Mouse (Mus musculus) left cerebral cortex, postnatal 10 days (tissue): ENCODE results near the gene Syt11. TPM values are rescaled to one million over a fixed set of nuclear protein-coding genes. Genes with fewer than 3 reads are reported as not detected.
"Not testable (repeated sequence)": the region's sequence is repeated elsewhere in the genome, so short reads cannot be mapped to it uniquely, and the experiment has no call there.

Experiments
- DNase-seq, 2 experiments: peaks; one replicate each; pipeline ENCODE4 v3.0.0; 2021 to 2022; ENCODE audit warnings: low spot score in 2 of 2, mixed read lengths in 1 of 2; ENCODE audit errors: extremely low spot score in 1 of 2
- intact Hi-C: fragments of 180-260 bp; cut with DNase I; formaldehyde crosslinking; loops from one replicate; pipeline ENCODE4 v1.15.1; 2025
- total RNA-seq, 2 experiments: library from RNA; stranded (reverse); gene quantifications; 2 replicates each; pipeline ENCODE4 v1.2.3; 2021

Gene Syt11
- 100 to 1,000 TPM; 433 to 447 TPM for total RNA-seq

- DNase-seq, intact Hi-C loops: not testable (repeated sequence)
Observed at GRCm38 (mm10) chr3:88774939-88775841, at the start of gene Syt11. Gene Syt11, minus strand, starts transcription at chr3:88775164.

DNA sequence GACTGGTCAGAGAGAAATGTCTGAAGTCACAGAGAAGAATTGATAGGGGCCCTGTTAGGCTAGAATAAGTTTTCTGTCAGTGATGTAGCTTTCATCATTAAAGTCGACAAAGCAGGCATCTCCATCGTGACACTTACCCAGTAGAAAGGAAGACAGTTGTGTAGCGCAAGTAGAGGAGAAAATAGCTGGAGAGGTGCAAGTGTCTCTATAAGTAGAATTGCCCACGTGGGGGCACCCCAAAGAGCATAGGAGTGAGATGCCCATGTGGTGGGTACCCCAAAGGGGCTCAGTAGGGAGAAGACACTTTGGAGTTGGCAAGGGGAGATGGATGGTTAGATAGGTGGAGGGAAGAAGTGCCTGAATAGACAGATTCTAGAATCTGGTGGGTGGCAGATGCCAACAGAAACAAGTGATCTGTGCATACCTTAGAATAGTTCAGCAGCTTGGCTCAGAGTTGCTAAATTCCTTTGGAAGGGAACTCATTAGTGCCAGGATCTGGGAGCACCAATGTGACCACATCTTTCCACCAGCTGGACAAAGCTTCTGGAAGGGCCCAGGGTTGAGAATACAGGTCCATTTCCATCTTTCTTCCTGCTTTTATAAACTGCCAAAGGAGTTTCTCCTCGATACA, 29.1 kb upstream of the Syt11 start:
- intact Hi-C loops, result no loop called here
- DNase-seq, result no peak

DNA sequence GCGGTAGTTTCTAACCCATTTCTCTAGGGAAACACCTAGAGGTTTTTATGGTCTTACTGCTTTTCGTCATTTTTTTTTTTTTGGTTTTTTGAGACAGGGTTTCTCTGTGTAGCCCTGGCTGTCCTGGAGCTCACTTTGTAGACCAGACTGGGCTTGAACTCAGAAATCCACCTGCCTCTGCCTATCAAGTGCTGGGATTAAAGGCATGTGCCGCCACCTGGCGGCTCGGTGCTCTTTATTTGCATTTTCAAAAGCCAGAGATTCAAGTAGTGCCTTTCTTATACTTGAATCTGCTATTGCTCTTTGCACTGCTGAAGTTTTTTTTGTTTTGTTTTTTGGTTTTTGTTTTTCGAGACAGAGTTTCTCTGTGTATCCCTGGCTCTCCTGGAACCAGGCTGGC, 22.5 kb upstream of the Syt11 start:
- intact Hi-C loops, DNase-seq: not testable (repeated sequence)

DNA sequence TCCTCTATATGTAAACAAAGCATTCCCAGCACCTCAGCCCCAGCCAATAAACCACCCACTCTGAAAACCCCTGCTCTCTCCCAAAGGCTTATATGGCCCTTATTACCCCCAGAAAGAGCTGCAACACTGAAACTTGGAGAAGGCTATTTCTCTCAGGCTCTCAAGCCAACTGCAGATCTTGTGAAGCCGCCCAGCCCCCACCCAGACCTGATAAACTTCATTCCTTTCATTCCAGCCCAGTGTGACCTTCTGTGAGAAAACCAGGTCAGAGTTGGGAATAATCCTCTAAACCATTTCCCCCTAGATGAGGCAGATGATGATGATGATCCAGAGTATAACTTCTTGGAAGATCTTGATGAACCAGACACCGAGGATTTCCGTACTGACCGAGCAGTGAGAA, 13.1 kb upstream of the Syt11 start:
- intact Hi-C loops, result loop anchor here (5.0 kb wide), 1 partner anchor 59 kb away; no protein-coding TSS in a partner anchor
- not testable (repeated sequence) for DNase-seq

DNA sequence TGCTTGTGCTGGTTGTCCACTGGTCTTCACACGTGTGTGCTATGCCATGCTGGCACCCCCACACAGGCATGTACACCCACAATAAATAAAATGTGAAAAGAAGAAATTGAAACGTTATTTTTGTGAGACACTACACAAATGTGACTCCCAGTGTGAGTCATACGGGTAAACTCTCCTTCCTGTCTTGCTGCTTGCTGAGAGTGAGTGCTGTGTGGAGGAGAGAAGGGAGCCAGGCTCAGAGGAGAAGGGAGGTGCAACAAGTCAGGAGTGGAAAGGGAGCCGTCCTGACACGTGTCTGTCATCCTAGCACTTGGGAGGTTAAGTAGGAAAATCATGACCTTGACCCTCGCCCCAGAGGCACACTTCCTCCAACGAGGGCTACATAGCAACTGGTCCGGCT, 11.8 kb upstream of the Syt11 start:
- not testable (repeated sequence) for DNase-seq
- intact Hi-C loops, result loop anchor here (5.0 kb wide), 1 partner anchor 60 kb away; no protein-coding TSS in a partner anchor

GRCm38 (mm10) chr3:88786323-88786722, 11.4 kb upstream of the Syt11 start:
- intact Hi-C loops, result loop anchor here (5.0 kb wide), 1 partner anchor 61 kb away; no protein-coding TSS in a partner anchor
- not testable (repeated sequence) for DNase-seq

DNA sequence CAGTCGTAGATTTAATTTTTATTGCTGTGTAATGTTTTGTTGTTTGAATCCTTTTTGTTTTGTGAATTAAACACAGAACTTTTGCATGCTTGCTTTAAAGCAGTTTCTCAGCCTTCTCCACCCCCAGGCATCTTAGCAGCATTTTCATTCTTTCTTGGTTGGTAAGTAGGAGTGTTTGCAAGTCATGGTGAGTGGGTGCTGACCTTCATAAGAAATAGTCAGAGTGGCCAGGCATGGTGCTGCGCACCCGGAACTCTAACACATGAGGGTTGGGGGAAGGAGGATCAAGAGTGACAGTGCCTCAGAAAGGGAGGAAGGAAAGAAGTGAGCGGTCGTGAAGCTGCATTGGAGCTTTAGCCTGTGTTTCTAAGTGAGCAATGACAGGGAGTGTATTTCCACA, 9.9 kb upstream of the Syt11 start:
- intact Hi-C loops, result loop anchor here (5.0 kb wide), 1 partner anchor 62 kb away; no protein-coding TSS in a partner anchor
- DNase-seq, result no peak

DNA sequence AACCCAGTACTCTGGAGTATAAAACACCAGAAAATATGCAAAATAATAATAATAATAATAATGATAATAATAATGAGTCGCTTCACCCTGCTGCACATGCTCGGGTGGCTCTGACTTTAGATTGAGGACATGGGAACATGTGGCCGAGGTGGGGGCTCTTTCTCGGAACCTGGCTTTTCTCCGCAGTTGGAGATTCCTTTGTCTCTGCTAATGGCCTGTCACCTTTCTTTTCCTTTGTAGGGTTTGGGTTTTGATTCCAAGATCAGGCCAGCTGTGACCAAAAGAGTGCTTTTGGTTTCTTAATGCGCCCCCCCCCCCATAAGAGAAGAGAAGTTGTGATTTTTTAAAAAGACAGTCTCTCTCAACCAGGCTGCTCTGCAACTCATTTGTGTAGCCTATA, 1.8 kb downstream of the Syt11 start:
- intact Hi-C loops, DNase-seq: not testable (repeated sequence)

GRCm38 (mm10) chr3:88772399-88772798, 2.6 kb downstream of the Syt11 start:
- intact Hi-C loops, result not testable (repeated sequence)
- DNase-seq, result peak; percentile 92

DNA sequence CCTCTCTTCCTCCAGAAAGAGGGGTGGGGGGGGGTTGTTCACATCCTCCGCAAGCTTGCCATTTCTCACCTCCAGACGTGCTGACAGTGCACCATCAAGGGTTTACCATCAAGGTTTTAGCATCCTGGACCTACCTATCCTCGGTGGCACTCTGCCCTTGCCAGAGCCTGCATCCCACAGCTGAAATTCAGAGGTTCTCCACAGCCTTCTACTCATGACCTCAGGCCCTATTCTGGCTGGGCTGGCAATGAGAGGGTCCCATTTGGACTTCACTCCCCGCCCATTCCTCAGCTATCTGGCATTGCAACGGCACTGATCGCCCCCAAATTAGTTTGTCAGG, 3.1 kb downstream of the Syt11 start:
- intact Hi-C loops, DNase-seq: not testable (repeated sequence)

- peak; percentile 66 to 80 for DNase-seq
- intact Hi-C loops, result not testable (repeated sequence)
Observed at GRCm38 (mm10) chr3:88771189-88771940, 3.6 kb downstream of the Syt11 start.

DNA sequence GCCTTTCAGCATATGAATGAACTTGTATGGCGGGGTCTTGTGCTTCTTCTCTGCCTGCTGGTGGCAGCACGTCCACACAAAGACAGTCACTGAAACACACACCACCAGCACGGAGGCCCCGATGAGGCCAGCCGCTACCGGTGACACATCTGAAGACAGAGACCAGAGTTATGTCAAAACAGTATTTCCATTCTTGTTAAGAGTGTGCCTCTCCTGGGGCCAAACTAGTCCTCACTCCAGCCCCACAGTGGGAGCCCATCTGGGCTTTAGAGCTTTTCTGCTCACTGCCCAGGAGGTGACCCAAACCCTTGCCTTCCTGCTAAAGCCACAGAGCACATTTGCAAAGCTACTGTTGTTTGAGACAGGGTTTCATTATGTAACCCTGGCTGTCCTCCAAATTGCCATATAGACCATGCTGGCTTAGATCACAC, 12.5 kb downstream of the Syt11 start:
- intact Hi-C loops, result no loop called here
- no peak for DNase-seq

DNA sequence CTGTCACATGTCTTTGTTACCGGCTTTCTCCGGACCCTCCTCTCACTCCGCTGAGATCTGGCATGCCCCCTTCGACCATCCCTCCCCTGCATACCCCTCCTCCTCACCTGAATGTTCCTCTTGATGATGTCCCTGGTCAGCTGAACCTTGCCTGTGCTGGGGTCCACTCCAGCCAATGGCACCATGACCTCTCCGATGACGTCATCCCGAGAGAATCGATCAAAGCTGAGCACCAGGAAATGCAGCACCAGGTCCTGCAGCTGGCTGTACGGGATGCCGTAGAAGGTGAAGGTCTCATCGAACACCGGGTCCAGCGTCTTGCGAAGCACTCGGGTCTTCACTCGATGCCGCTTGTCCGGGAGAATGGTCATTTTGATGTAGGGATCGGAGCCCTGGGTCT, 13.3 kb downstream of the Syt11 start:
- no peak for DNase-seq
- intact Hi-C loops, result no loop called here

GRCm38 (mm10) chr3:88758045-88758500, 16.9 kb downstream of the Syt11 start:
- DNase-seq, result peak; percentile 91 to 92
- intact Hi-C loops, result no loop called here

DNA sequence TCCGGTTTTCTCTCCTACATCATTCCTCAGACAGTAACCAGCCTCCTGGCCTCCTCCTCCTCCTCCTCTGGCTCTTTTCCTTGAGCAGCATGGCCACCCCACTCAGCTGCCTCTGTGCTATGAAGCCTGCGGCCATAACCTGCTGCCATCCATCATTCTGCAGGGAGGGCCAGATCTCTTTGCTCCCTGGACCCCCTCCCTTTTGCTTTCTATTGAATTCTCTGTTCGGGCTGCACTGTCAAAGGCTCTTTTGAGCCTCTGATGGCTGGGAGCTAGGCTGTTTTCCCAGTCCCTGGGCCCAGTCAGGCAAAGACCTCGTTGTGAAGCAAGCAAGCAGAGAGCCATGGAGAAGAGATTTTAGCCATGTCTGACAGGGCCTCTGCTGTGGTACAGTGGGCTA, 18.7 kb downstream of the Syt11 start:
- no peak for DNase-seq
- intact Hi-C loops, result no loop called here

DNA sequence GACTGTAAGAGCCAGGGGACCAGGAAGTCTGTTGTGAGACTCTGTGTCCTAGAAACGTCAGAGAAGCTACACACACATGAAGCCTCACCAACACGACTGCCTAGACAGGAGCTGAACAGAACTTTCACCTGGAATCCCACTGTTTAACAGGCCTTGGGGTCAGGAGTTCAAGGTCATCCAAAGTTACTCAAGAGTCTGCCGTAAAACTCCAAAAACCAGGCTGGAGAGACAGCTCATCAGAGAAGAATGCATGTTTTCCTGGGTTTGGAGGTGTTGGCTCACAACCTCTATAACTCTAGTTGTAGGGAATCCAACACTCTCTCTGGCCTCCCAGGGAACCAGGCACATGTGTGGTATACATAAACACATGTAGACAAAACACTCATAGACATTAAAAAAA, 19.4 kb downstream of the Syt11 start:
- intact Hi-C loops, result no loop called here
- no peak for DNase-seq

DNA sequence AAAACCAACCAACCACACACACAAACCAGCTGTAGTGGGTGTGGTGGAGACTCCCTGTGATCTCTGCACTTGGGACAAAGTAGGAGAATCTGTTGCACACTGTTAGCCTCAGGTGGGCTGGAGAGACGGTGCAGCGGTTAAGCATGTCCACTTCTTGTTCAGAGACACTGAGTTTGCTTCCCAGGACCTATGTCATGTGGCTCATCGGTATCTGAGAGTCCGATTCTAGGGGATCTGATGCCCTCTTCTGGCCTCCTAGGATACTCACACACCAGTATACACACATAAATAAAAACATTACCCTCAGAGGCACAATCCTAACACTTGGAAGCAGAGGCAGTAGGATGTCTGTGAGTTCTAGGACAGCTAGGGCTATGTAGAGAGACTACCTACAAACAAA, 20.7 kb downstream of the Syt11 start:
- no peak for DNase-seq
- intact Hi-C loops, result no loop called here

GRCm38 (mm10) chr3:88746871-88747231, 28.1 kb downstream of the Syt11 start:
- no peak for DNase-seq
- intact Hi-C loops, result no loop called here

DNA sequence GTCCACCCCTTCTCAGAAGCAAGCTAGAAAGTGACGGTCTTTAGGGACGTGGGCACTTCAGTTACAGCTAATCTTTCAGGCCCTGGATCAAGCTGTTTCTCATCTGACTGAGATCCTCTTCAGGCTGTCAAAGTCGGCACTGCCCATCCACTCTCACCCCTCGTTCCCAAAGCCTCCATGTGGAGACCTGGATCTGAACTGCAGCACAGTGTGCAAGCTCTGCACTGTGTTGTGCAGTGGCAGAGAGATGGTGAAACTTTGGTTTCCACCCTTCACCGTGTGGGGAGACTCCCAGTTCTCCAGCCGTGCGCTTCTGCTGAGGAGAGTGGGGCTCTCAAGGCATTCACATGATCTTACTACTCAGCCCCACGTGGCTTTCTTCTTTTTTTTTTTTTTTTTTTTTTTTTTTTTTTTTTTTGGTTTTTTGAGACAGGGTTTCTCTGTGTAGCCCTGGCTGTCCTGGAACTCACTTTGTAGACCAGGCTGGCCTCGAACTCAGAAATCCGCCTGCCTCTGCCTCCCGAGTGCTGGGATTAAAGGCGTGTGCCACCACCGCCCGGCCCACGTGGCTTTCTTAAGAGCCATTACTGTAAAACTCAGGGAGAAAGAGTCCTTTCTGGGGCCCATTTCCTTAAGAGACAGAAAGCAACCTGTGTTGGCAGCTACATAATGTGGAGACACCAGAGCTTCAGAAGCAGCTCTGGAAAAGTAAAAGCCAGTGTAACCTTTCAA, 28.7 kb downstream of the Syt11 start:
- intact Hi-C loops, result no loop called here
- no peak for DNase-seq
